Mouse (Mus musculus): ENCODE results near the gene Dgkg. TPM values are rescaled to one million over a fixed set of nuclear protein-coding genes. Genes with fewer than 3 reads are reported as not detected.

Gene Dgkg
- total and polyA plus RNA-seq, 3 experiments: 0.33 TPM; not detected in 2

GRCm38 (mm10) chr16:22479322-22479721 lies 177.7 kb downstream of the Dgkg start:
- no peak overlapping the region for H3K4me3 ChIP-seq (ENCODE audit: low read depth, low read length)
- TF ChIP-seq CTCF (IDR thresholded peaks at IDR 0.05; ENCODE audit: low read depth, low read length): no peak
- no peak for TF ChIP-seq POLR2AphosphoS5 (IDR thresholded peaks at IDR 0.05; ENCODE audit: insufficient replicate concordance, low read depth, low read length)
- no peaks in the 10 kb centered on the region for H3K36me3 ChIP-seq (replicated peaks)
- ATAC-seq (ENCODE audit: extremely low read depth, insufficient number of reproducible peaks, low FRiP score, poor library complexity, severe bottlenecking) (no peak), DNase-seq (ENCODE audit: low spot score) (no peak)
- no peaks in the 10 kb centered on the region for H3K4me1 ChIP-seq (ENCODE audit: insufficient read depth, low read depth, low read length)
- no peaks in the 10 kb centered on the region; the same call in 1 of the 2 replicates for H3K9me3 ChIP-seq (replicated peaks)
- no peaks in the 10 kb centered on the region for H3K27me3 ChIP-seq (ENCODE audit: insufficient read depth, low read length)

DNA sequence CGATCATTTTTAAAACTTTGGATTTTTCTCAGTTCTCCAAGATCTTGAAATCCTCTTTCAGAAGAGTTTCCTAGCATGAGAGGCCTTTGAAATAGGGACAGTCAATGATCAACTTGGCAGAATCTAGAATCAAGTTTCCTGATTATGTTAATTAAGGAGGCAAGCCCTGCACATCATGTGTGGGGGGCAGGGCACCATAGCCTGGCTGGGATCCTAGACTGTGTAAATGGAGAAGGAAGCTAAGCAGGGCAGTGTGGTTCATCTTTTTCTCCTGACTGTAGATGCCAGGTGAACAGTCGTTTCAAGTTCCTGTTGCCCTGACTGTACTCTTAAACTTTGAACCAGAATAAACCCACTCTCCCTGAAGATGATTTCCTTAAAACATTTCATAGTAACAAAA lies 185.3 kb downstream of the Dgkg start:
- Histone ChIP-seq H3K27me3 (ENCODE audit: insufficient read depth, low read length) (peaks cover 15% of the 10 kb centered on the region), H3K4me1 (ENCODE audit: insufficient read depth, low read depth, low read length) (no peaks in the 10 kb centered on the region), H3K9me3 (replicated peaks) (no peaks in the 10 kb centered on the region; the same call in 1 of the 2 replicates), H3K4me3 (ENCODE audit: low read depth, low read length) (no peak overlapping the region), H3K36me3 (replicated peaks) (no peaks in the 10 kb centered on the region)
- ATAC-seq (ENCODE audit: extremely low read depth, insufficient number of reproducible peaks, low FRiP score, poor library complexity, severe bottlenecking) (no peak), DNase-seq (ENCODE audit: low spot score) (no peak)
- TF ChIP-seq TAL1 (conservative IDR thresholded peaks at IDR 0.05; ENCODE audit: low read depth, low read length): no peak
- no peak for TF ChIP-seq GATA1 (IDR thresholded peaks at IDR 0.05; ENCODE audit: borderline replicate concordance, low read length)
- TF ChIP-seq GATA2 (IDR thresholded peaks at IDR 0.05; ENCODE audit: borderline replicate concordance, low read depth, low read length): no peak
- no peak for TF ChIP-seq CTCF (IDR thresholded peaks at IDR 0.05; ENCODE audit: low read depth, low read length)
- no peak for TF ChIP-seq POLR2AphosphoS5 (IDR thresholded peaks at IDR 0.05; ENCODE audit: insufficient replicate concordance, low read depth, low read length)

GRCm38 (mm10) chr16:22469385-22469784 lies 187.6 kb downstream of the Dgkg start:
- DNase-seq (ENCODE audit: low spot score): no peak
- TF ChIP-seq GATA1 (IDR thresholded peaks at IDR 0.05; ENCODE audit: borderline replicate concordance, low read length) (no peak), CTCF (IDR thresholded peaks at IDR 0.05; ENCODE audit: low read depth, low read length) (no peak), TAL1 (conservative IDR thresholded peaks at IDR 0.05; ENCODE audit: low read depth, low read length) (no peak), GATA2 (IDR thresholded peaks at IDR 0.05; ENCODE audit: borderline replicate concordance, low read depth, low read length) (no peak), POLR2AphosphoS5 (IDR thresholded peaks at IDR 0.05; ENCODE audit: insufficient replicate concordance, low read depth, low read length) (no peak)
- ATAC-seq (ENCODE audit: extremely low read depth, insufficient number of reproducible peaks, low FRiP score, poor library complexity, severe bottlenecking): no peak
- H3K36me3 ChIP-seq (replicated peaks): no peaks in the 10 kb centered on the region
- H3K27me3 ChIP-seq (ENCODE audit: insufficient read depth, low read length): peaks cover 24% of the 10 kb centered on the region
- no peaks in the 10 kb centered on the region for H3K9me3 ChIP-seq (replicated peaks)
- no peak overlapping the region for H3K4me3 ChIP-seq (ENCODE audit: low read depth, low read length)
- no peaks in the 10 kb centered on the region for H3K4me1 ChIP-seq (ENCODE audit: insufficient read depth, low read depth, low read length)

DNA sequence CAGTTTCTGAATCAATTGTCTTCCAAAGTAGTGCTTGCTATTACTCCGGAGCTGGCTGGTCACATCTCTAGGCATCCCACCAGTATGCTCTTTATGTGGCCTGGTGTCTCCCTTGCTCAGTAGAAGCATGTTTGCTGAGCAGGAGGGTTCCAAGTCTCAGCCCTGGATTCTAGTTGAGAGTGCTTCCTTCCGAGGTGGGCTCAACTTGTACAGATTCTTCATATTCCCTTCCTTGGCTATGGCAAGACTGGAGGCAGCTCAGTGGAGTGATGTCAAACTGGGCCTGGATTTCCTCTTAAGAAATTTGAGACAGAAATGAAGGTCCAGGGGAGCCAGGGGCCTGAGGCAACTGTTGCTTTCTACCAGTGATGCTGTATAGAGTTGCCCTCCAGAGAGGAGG lies 189.9 kb downstream of the Dgkg start:
- no peaks in the 10 kb centered on the region for H3K9me3 ChIP-seq (replicated peaks)
- DNase-seq (ENCODE audit: low spot score): no peak
- ATAC-seq (ENCODE audit: extremely low read depth, insufficient number of reproducible peaks, low FRiP score, poor library complexity, severe bottlenecking): no peak
- TF ChIP-seq CTCF (IDR thresholded peaks at IDR 0.05; ENCODE audit: low read depth, low read length) (no peak), POLR2AphosphoS5 (IDR thresholded peaks at IDR 0.05; ENCODE audit: insufficient replicate concordance, low read depth, low read length) (no peak), GATA2 (IDR thresholded peaks at IDR 0.05; ENCODE audit: borderline replicate concordance, low read depth, low read length) (no peak), GATA1 (IDR thresholded peaks at IDR 0.05; ENCODE audit: borderline replicate concordance, low read length) (no peak), TAL1 (conservative IDR thresholded peaks at IDR 0.05; ENCODE audit: low read depth, low read length) (no peak)
- H3K4me3 ChIP-seq (ENCODE audit: low read depth, low read length): no peak overlapping the region
- H3K4me1 ChIP-seq (ENCODE audit: insufficient read depth, low read depth, low read length): no peaks in the 10 kb centered on the region
- no peaks in the 10 kb centered on the region for H3K36me3 ChIP-seq (replicated peaks)
- peaks cover 20% of the 10 kb centered on the region for H3K27me3 ChIP-seq (ENCODE audit: insufficient read depth, low read length)

DNA sequence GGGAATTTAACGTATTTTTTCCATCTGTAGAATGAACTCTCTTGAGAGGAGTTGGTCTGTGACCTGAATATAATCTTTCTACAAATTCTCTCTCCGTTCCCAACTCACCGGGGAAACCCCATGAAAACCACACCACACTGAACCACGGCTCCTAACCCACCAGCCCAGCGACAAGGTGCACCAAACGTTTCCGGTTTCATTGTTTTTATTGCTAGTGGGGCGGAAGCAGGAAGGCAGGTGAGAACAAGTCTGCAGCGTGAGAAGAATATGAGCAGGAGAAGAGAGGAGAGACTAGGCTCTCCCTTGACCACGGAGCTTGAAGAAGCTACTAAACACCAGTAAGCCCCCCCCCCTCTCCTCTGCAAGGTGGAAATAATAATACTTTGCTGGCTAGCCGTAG lies 190.6 kb downstream of the Dgkg start:
- H3K27me3 ChIP-seq (ENCODE audit: insufficient read depth, low read length): peaks cover 23% of the 10 kb centered on the region
- no peaks in the 10 kb centered on the region for H3K4me1 ChIP-seq (ENCODE audit: insufficient read depth, low read depth, low read length)
- DNase-seq (ENCODE audit: low spot score) (no peak), ATAC-seq (ENCODE audit: extremely low read depth, insufficient number of reproducible peaks, low FRiP score, poor library complexity, severe bottlenecking) (no peak)
- no peak for TF ChIP-seq POLR2AphosphoS5 (IDR thresholded peaks at IDR 0.05; ENCODE audit: insufficient replicate concordance, low read depth, low read length)
- TF ChIP-seq CTCF (IDR thresholded peaks at IDR 0.05; ENCODE audit: low read depth, low read length): no peak
- no peak for TF ChIP-seq TAL1 (conservative IDR thresholded peaks at IDR 0.05; ENCODE audit: low read depth, low read length)
- no peak for TF ChIP-seq GATA1 (IDR thresholded peaks at IDR 0.05; ENCODE audit: borderline replicate concordance, low read length)
- TF ChIP-seq GATA2 (IDR thresholded peaks at IDR 0.05; ENCODE audit: borderline replicate concordance, low read depth, low read length): no peak
- no peaks in the 10 kb centered on the region for H3K36me3 ChIP-seq (replicated peaks)
- no peaks in the 10 kb centered on the region for H3K9me3 ChIP-seq (replicated peaks)
- no peak overlapping the region for H3K4me3 ChIP-seq (ENCODE audit: low read depth, low read length)

GRCm38 (mm10) chr16:22462220-22462619 lies 194.8 kb downstream of the Dgkg start:
- DNase-seq (ENCODE audit: low spot score) (no peak), ATAC-seq (ENCODE audit: extremely low read depth, insufficient number of reproducible peaks, low FRiP score, poor library complexity, severe bottlenecking) (no peak)
- Histone ChIP-seq H3K4me1 (ENCODE audit: insufficient read depth, low read depth, low read length) (no peaks in the 10 kb centered on the region), H3K9me3 (replicated peaks) (no peaks in the 10 kb centered on the region), H3K4me3 (ENCODE audit: low read depth, low read length) (no peak overlapping the region), H3K36me3 (replicated peaks) (no peaks in the 10 kb centered on the region), H3K27me3 (ENCODE audit: insufficient read depth, low read length) (peaks cover 14% of the 10 kb centered on the region; the same call in 1 of the 2 replicates)
- TF ChIP-seq GATA2 (IDR thresholded peaks at IDR 0.05; ENCODE audit: borderline replicate concordance, low read depth, low read length) (no peak), TAL1 (conservative IDR thresholded peaks at IDR 0.05; ENCODE audit: low read depth, low read length) (no peak), CTCF (IDR thresholded peaks at IDR 0.05; ENCODE audit: low read depth, low read length) (no peak), GATA1 (IDR thresholded peaks at IDR 0.05; ENCODE audit: borderline replicate concordance, low read length) (no peak), POLR2AphosphoS5 (IDR thresholded peaks at IDR 0.05; ENCODE audit: insufficient replicate concordance, low read depth, low read length) (no peak)

Data from G1E (cell line).